Mouse (Mus musculus): ENCODE results near the gene Hhipl1.

The Hhipl1 gene

GRCm38 (mm10) chr12:108367909-108368308, 61.8 kb downstream of the Hhipl1 start:
- no peak for DNase-seq

- no peak for DNase-seq
Measured at GRCm38 (mm10) chr12:108368921-108369320, 62.9 kb downstream of the Hhipl1 start.

- no peak for DNase-seq
Measured at GRCm38 (mm10) chr12:108370596-108371428, 64.7 kb downstream of the Hhipl1 start, which contains the start of gene Eml1. Eml1 (plus strand) TSS chr12:108370957.

- no peak for DNase-seq
Measured at GRCm38 (mm10) chr12:108371429-108371765, 65.3 kb downstream of the Hhipl1 start.

- no peak for DNase-seq
Measured at GRCm38 (mm10) chr12:108372241-108372640, 66.2 kb downstream of the Hhipl1 start.

- DNase-seq = no peak
Measured at GRCm38 (mm10) chr12:108373611-108374010, 67.5 kb downstream of the Hhipl1 start.

- DNase-seq = no peak
Measured at GRCm38 (mm10) chr12:108374689-108375088, 68.6 kb downstream of the Hhipl1 start.

GRCm38 (mm10) chr12:108378379-108379133, 72.5 kb downstream of the Hhipl1 start:
- no peak for DNase-seq

All from right cerebral cortex, adult 18-20 months (tissue).